Mouse (Mus musculus): ENCODE measurements around the gene C8g. TPM values are rescaled to one million over a fixed set of nuclear protein-coding genes. Genes with fewer than 3 reads are reported as not detected.

The C8g gene
- polyA plus RNA-seq, 1 experiment from 2014 or later, result 6.8 TPM

GRCm38 (mm10) chr2:25504538-25504937 lies 3.0 kb upstream of the C8g start:
- H3K4me1 ChIP-seq (ENCODE audit: control insufficient read depth, insufficient read depth, low read length), result peaks cover 13% of the 10 kb centered on the region
- H3K4me3 ChIP-seq (ENCODE audit: low read depth, low read length), result no peak overlapping the region
- no peak overlapping the region for H3K9ac ChIP-seq (replicated peaks; ENCODE audit: low read depth, low read length)
- H3K27me3 ChIP-seq (ENCODE audit: control insufficient read depth, insufficient read depth, low read length), result no peaks in the 10 kb centered on the region
- 94% methylated on average over 19 of the region's 19 CpGs for WGBS
- no peak overlapping the region for H3K27ac ChIP-seq (ENCODE audit: low read depth, low read length)
- no peak for ATAC-seq (ENCODE audit: low read depth)
- no peaks in the 10 kb centered on the region for H3K9me3 ChIP-seq (ENCODE audit: control insufficient read depth, low read length)
- no peak overlapping the region for H3K4me2 ChIP-seq (ENCODE audit: low read depth, low read length)
- peaks cover 18% of the 10 kb centered on the region; the same call in 1 of the 2 replicates for H3K36me3 ChIP-seq (ENCODE audit: control insufficient read depth, insufficient read depth, low read length)

GRCm38 (mm10) chr2:25502726-25503125 lies 1.2 kb upstream of the C8g start:
- Histone ChIP-seq H3K4me3 (ENCODE audit: low read depth, low read length) (no peak overlapping the region), H3K27ac (ENCODE audit: low read depth, low read length) (no peak overlapping the region), H3K9me3 (ENCODE audit: control insufficient read depth, low read length) (no peaks in the 10 kb centered on the region), H3K36me3 (ENCODE audit: control insufficient read depth, insufficient read depth, low read length) (peaks cover 18% of the 10 kb centered on the region; the same call in 1 of the 2 replicates), H3K4me2 (ENCODE audit: low read depth, low read length) (no peak overlapping the region), H3K4me1 (ENCODE audit: control insufficient read depth, insufficient read depth, low read length) (peaks cover 13% of the 10 kb centered on the region), H3K27me3 (ENCODE audit: control insufficient read depth, insufficient read depth, low read length) (no peaks in the 10 kb centered on the region), H3K9ac (replicated peaks; ENCODE audit: low read depth, low read length) (no peak overlapping the region)
- WGBS, result 87% methylated on average over 3 of the region's 3 CpGs
- no peak for ATAC-seq (ENCODE audit: low read depth)

GRCm38 (mm10) chr2:25500576-25501405 lies 728 bp downstream of the C8g start, which contains the start of gene Fbxw5:
Fbxw5 (plus strand) TSS chr2:25500750.
- peak within 1 kb of the TSS; percentile 95 for H3K4me2 ChIP-seq (ENCODE audit: low read depth, low read length)
- peak within 1 kb of the TSS; percentile 85 for H3K27ac ChIP-seq (ENCODE audit: low read depth, low read length)
- peaks cover 13% of the 10 kb centered on the region for H3K4me1 ChIP-seq (ENCODE audit: control insufficient read depth, insufficient read depth, low read length)
- ATAC-seq (ENCODE audit: low read depth), result peak; percentile 85
- no peaks in the 10 kb centered on the region for H3K27me3 ChIP-seq (ENCODE audit: control insufficient read depth, insufficient read depth, low read length)
- H3K36me3 ChIP-seq (ENCODE audit: control insufficient read depth, insufficient read depth, low read length), result peaks cover 18% of the 10 kb centered on the region; the same call in 1 of the 2 replicates
- H3K9ac ChIP-seq (replicated peaks; ENCODE audit: low read depth, low read length), result peak within 1 kb of the TSS; percentile 95
- H3K4me3 ChIP-seq (ENCODE audit: low read depth, low read length), result peak within 1 kb of the TSS; percentile 86
- no peaks in the 10 kb centered on the region for H3K9me3 ChIP-seq (ENCODE audit: control insufficient read depth, low read length)
- 2% methylated on average over 25 of the region's 44 CpGs for WGBS

GRCm38 (mm10) chr2:25500071-25500575 lies 1.4 kb downstream of the C8g start:
- Histone ChIP-seq H3K27me3 (ENCODE audit: control insufficient read depth, insufficient read depth, low read length) (no peaks in the 10 kb centered on the region), H3K9ac (replicated peaks; ENCODE audit: low read depth, low read length) (peak overlapping the region; percentile 34; the same call in 1 of the 2 replicates), H3K9me3 (ENCODE audit: control insufficient read depth, low read length) (no peaks in the 10 kb centered on the region), H3K27ac (ENCODE audit: low read depth, low read length) (peak overlapping the region; percentile 22; the same call in 1 of the 2 replicates), H3K4me1 (ENCODE audit: control insufficient read depth, insufficient read depth, low read length) (peaks cover 13% of the 10 kb centered on the region), H3K4me2 (ENCODE audit: low read depth, low read length) (peak overlapping the region; percentile 54), H3K4me3 (ENCODE audit: low read depth, low read length) (peak overlapping the region; percentile 86; the same call in 1 of the 2 replicates), H3K36me3 (ENCODE audit: control insufficient read depth, insufficient read depth, low read length) (peaks cover 12% of the 10 kb centered on the region; the same call in 1 of the 2 replicates)
- 68% methylated on average over 6 of the region's 6 CpGs for WGBS
- peak; percentile 36 for ATAC-seq (ENCODE audit: low read depth)

- Histone ChIP-seq H3K36me3 (ENCODE audit: control insufficient read depth, insufficient read depth, low read length) (peaks cover 2% of the 10 kb centered on the region; the same call in 1 of the 2 replicates), H3K9me3 (ENCODE audit: control insufficient read depth, low read length) (no peaks in the 10 kb centered on the region), H3K4me1 (ENCODE audit: control insufficient read depth, insufficient read depth, low read length) (peaks cover 13% of the 10 kb centered on the region), H3K27me3 (ENCODE audit: control insufficient read depth, insufficient read depth, low read length) (no peaks in the 10 kb centered on the region), H3K4me2 (ENCODE audit: low read depth, low read length) (no peak overlapping the region), H3K4me3 (ENCODE audit: low read depth, low read length) (no peak overlapping the region), H3K9ac (replicated peaks; ENCODE audit: low read depth, low read length) (no peak overlapping the region), H3K27ac (ENCODE audit: low read depth, low read length) (no peak overlapping the region)
- 73% methylated on average over 15 of the region's 15 CpGs for WGBS
- ATAC-seq (ENCODE audit: low read depth), result no peak
These were observed 2.7 kb downstream of the C8g start for GRCm38 (mm10) chr2:25498622-25499478.

GRCm38 (mm10) chr2:25497846-25498575 lies 3.5 kb downstream of the C8g start:
- no peak overlapping the region for H3K4me2 ChIP-seq (ENCODE audit: low read depth, low read length)
- no peak overlapping the region for H3K27ac ChIP-seq (ENCODE audit: low read depth, low read length)
- no peak overlapping the region for H3K9ac ChIP-seq (replicated peaks; ENCODE audit: low read depth, low read length)
- H3K4me1 ChIP-seq (ENCODE audit: control insufficient read depth, insufficient read depth, low read length), result peaks cover 13% of the 10 kb centered on the region
- ATAC-seq (ENCODE audit: low read depth), result no peak
- no peaks in the 10 kb centered on the region for H3K27me3 ChIP-seq (ENCODE audit: control insufficient read depth, insufficient read depth, low read length)
- WGBS, result 63% methylated on average over 6 of the region's 6 CpGs
- no peak overlapping the region for H3K4me3 ChIP-seq (ENCODE audit: low read depth, low read length)
- H3K9me3 ChIP-seq (ENCODE audit: control insufficient read depth, low read length), result no peaks in the 10 kb centered on the region
- H3K36me3 ChIP-seq (ENCODE audit: control insufficient read depth, insufficient read depth, low read length), result no peaks in the 10 kb centered on the region

GRCm38 (mm10) chr2:25496462-25496861 lies 5.1 kb downstream of the C8g start:
- Histone ChIP-seq H3K9ac (replicated peaks; ENCODE audit: low read depth, low read length) (no peak overlapping the region), H3K9me3 (ENCODE audit: control insufficient read depth, low read length) (no peaks in the 10 kb centered on the region), H3K27ac (ENCODE audit: low read depth, low read length) (no peak overlapping the region), H3K4me1 (ENCODE audit: control insufficient read depth, insufficient read depth, low read length) (peaks cover 6% of the 10 kb centered on the region), H3K36me3 (ENCODE audit: control insufficient read depth, insufficient read depth, low read length) (no peaks in the 10 kb centered on the region), H3K4me3 (ENCODE audit: low read depth, low read length) (no peak overlapping the region), H3K27me3 (ENCODE audit: control insufficient read depth, insufficient read depth, low read length) (no peaks in the 10 kb centered on the region), H3K4me2 (ENCODE audit: low read depth, low read length) (no peak overlapping the region)
- 47% methylated on average over 4 of the region's 4 CpGs for WGBS
- no peak for ATAC-seq (ENCODE audit: low read depth)

GRCm38 (mm10) chr2:25493476-25493961 lies 8.0 kb downstream of the C8g start, which contains the start of gene Lcn12:
Lcn12 (minus strand) TSS chr2:25493911.
- 87% methylated on average over 5 of the region's 5 CpGs for WGBS
- Histone ChIP-seq H3K4me2 (ENCODE audit: low read depth, low read length) (no peak within 1 kb of the TSS), H3K4me3 (ENCODE audit: low read depth, low read length) (no peak within 1 kb of the TSS), H3K27ac (ENCODE audit: low read depth, low read length) (no peak within 1 kb of the TSS), H3K36me3 (ENCODE audit: control insufficient read depth, insufficient read depth, low read length) (no peaks in the 10 kb centered on the region), H3K27me3 (ENCODE audit: control insufficient read depth, insufficient read depth, low read length) (no peaks in the 10 kb centered on the region), H3K9ac (replicated peaks; ENCODE audit: low read depth, low read length) (no peak within 1 kb of the TSS), H3K4me1 (ENCODE audit: control insufficient read depth, insufficient read depth, low read length) (no peaks in the 10 kb centered on the region), H3K9me3 (ENCODE audit: control insufficient read depth, low read length) (no peaks in the 10 kb centered on the region)
- ATAC-seq (ENCODE audit: low read depth), result no peak

All from neural tube, embryonic 14.5 days (tissue).